Mouse (Mus musculus): ENCODE measurements at regions not wholly inside any gene's neighbourhood (a gene's known extent, or its start where the extent isn't known, plus 50 kb on each side); places are given as distances from the start of the nearest gene placed in this dataset.
A peak's percentile ranks its signal among the peaks of the same experiment; 100 is the strongest.

GRCm38 (mm10) chr5:119944371-119944770 lies 111.9 kb downstream of the Tbx5 start:
- DNase-seq (ENCODE audit: low read depth, low spot score): no peak

GRCm38 (mm10) chr5:119948399-119948798 lies 115.9 kb downstream of the Tbx5 start:
- no peak for DNase-seq (ENCODE audit: low read depth, low spot score)

- no peak for DNase-seq (ENCODE audit: low read depth, low spot score)
Measured at GRCm38 (mm10) chr5:119952085-119952484, 119.6 kb downstream of the Tbx5 start.

DNA sequence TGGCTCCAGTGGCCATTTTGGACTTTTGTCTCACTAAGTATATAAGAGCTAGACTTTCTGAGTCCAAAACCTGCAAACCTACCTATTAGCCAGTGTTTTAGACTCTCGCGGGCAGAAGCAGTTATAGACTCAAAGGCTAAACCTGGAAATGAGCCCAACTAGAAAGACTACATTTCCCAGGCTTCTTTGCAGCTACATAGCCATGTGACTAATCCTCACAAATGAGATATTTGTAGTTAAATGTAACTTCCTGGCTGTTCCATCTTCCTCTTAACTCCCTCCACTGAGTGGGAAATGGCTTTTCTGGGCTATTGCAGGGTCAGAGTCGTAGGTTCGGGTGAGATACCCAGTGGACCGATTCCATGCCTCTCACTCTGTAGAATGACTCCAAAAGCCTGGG lies 120.7 kb downstream of the Tbx5 start:
- DNase-seq (ENCODE audit: low read depth, low spot score): no peak

GRCm38 (mm10) chr5:119953811-119954566 lies 121.5 kb downstream of the Tbx5 start:
- DNase-seq (ENCODE audit: low read depth, low spot score): no peak

DNA sequence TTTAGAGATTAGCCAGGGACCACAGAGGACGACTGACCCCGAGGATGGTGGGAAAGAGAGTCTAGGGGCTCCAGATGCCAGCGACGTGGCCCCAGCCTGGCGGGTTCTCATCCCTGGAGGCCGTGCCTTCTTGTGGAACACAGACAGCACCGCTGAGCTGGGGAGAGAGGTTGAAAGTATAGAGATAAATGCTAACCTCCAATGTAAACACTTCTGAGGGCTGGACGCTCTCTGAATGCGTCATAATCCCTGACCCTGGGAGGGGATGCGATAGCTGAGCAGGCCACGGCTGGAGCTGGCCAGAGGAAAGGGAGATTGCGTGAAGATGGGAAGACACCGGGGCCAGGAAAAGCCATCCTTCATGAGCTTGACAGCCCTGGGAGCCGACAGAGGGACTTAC lies 126.5 kb downstream of the Tbx5 start:
- no peak for DNase-seq (ENCODE audit: low read depth, low spot score)

GRCm38 (mm10) chr5:119964751-119965150 lies 132.3 kb downstream of the Tbx5 start:
- no peak for DNase-seq (ENCODE audit: low read depth, low spot score)

GRCm38 (mm10) chr5:119971286-119971685 lies 138.8 kb downstream of the Tbx5 start:
- DNase-seq (ENCODE audit: low read depth, low spot score): peak; percentile 15

- DNase-seq (ENCODE audit: low read depth, low spot score): no peak
Measured at GRCm38 (mm10) chr5:119972802-119973437, 140.5 kb downstream of the Tbx5 start.

GRCm38 (mm10) chr5:119978096-119978715 lies 138.1 kb upstream of the Rbm19 start:
- DNase-seq (ENCODE audit: low read depth, low spot score): no peak

GRCm38 (mm10) chr5:119981111-119981807 lies 135.0 kb upstream of the Rbm19 start:
- DNase-seq (ENCODE audit: low read depth, low spot score): no peak

DNA sequence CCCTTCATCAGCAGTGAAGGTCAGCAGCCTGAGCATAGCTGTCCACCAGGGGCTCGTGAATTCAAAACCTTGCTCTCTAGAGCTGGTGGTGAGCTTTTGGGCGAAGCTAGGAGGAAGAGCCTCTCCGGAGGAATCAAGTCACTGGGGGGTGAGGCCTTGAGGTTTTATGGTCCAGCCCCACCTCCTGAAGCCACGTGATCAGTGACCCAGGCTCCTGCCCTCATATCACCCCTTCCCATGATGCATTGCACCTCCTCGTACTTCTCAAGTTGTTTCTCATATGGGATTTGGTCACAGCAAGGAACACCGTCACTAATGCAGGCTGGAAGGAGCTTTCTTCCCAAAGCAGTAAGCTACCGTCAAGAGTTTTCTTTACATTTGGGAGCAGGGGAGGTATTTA lies 132.1 kb upstream of the Rbm19 start:
- DNase-seq (ENCODE audit: low read depth, low spot score): no peak

- no peak for DNase-seq (ENCODE audit: low read depth, low spot score)
Measured at GRCm38 (mm10) chr5:119992130-119992529, 124.1 kb upstream of the Rbm19 start.

DNA sequence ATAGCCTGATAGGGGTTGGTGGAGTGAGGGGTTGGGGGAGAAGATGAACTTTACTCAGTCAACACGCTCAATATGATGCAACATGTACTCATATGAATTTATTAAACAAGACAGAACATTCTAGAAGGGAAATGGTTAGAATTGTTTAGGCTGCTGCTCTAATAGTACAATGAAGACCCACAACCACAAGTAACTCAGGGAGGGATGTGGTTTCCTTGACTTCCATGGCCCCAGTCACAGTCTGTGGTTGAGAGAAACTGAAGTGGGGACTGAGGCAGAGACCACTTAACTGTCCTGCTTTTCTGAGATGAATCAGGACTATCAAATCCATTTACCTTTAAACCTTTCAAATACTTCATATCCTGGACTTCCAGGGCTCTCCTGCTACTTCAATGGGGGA lies 120.5 kb upstream of the Rbm19 start:
- DNase-seq (ENCODE audit: low read depth, low spot score): no peak

DNA sequence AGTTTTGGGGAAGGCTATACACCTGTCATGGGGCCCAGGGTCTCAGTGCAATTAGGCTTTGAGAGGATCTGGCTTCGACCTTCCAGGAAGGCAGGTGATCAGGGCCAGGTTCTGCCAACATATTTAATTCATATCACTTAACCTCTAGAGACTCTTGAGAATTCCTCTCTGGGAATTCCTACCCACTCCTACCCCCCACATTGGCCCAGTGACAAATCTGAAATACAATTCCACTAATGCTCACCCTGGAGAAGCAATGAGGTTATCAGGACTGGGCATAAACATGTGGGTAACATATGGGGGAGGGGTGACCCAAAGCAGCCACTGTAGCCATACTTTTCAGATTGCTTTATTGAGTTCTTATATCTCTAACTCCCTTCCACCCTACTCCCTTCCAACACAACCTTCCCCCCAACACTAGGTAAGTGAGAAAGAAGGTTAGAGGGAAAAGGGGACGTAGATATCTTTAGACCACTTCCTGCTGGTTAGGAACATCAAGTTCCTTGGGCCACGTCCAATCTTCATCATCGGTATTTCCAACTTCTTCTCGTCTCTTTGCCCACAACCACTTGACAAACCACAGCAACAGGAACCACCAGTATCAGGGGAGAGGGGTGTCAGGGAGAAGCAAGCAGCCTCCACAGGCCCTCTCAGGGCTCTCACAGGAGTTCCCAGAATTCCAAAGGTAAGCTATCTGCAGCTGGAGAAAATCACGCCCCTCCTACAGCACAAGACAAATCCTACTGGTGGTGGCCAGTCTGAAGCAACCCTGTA lies 110.4 kb upstream of the Rbm19 start:
- no peak for DNase-seq (ENCODE audit: low read depth, low spot score)

DNA sequence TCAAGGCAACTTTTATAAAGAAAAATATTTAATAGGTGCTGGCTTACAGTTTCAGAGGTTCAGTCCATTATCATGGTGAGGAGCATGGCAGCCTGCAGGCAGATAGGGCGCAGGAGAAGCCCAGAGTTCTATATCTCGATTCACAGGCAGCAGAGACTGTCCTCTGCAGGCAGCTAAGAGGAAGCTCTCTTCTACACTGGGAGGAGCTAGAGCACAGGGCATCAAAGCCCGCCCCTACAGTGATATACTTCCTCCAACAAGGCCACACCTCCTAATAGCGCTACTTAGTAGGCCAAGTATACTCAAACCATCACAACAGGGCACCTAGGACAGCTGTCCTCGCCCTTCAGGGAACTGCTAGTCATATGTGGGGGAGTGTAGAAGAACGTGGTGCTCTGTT lies 108.5 kb upstream of the Rbm19 start:
- DNase-seq (ENCODE audit: low read depth, low spot score): no peak

GRCm38 (mm10) chr5:120008306-120008705 lies 108.0 kb upstream of the Rbm19 start:
- no peak for DNase-seq (ENCODE audit: low read depth, low spot score)

DNA sequence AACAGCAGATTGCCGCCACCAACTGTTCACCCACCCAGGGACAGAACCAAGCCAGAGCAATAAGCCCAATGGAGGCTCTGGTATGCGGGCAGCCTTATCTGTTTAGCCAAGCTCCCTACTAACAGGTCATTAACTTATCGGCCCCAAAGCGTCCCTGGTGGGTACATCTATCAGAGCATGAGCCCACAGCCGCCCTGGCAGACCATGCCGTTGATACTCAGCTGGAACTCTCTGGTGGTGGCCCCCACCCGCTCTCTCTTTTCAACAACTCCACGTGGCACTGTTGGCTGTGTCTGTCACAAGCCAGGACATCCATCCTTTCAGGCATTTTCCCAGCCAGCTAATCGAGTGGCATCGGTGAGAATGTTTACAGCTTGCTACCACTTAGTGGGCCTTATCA lies 100.8 kb upstream of the Rbm19 start:
- DNase-seq (ENCODE audit: low read depth, low spot score): no peak

DNA sequence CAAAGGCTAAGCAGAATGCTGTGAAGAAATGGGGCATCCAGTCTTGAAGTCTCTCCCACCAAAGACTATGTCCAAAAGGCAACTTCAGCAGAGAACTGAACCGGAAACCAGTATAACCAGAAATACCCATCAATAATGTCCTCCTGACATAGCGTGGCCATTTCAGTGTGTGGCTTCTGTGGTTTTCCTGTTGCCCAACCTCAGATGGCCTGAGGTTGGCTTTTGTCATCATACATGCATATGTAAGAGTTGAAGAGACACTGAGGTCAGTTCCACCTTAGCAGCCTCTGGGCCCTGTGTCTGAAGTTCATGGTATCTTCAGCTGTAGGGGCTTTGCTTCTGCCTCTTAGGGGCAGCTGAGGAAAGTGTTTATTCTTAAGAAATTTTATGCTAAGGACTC lies 98.1 kb upstream of the Rbm19 start:
- no peak for DNase-seq (ENCODE audit: low read depth, low spot score)

- no peak for DNase-seq (ENCODE audit: low read depth, low spot score)
Measured at GRCm38 (mm10) chr5:120020748-120021147, 95.5 kb upstream of the Rbm19 start.

DNA sequence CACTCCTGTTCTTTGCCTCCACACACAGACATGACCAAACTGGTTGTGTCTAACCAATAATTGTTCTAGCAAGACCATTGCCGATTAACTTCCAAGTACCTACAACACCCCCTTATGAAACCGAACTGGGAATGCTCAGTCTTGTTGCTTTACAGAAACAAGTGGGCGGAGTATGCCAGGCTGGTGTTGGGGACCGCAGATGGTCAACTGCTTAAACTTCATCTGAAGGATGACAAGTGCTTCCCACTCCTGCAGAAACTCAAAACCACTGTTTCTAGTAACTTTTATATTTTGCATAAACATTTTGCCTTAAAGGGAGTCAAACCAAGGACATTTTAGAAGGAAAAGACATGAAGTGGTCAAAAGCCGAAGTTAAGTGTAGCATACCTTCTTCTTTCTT lies 94.0 kb upstream of the Rbm19 start:
- no peak for DNase-seq (ENCODE audit: low read depth, low spot score)

DNA sequence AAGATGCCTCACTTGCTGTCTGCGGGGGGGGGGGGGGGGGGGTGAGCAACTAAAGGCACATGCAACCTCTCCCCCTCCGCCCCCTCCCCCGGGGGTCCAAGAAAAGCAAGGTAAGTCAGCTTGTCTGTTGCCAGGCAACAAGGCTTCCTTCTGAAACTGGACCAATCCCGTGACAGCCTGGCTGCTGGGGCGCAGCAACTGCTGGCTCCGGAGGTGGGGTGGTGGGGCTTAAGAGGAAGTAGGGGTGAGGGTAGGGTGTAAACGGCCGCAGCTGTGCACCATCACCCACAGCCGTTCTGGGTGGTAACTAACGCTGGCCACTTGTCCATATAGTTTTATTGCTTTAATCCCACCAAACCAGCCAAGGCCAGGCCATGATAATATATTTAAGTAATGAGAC lies 92.2 kb upstream of the Rbm19 start:
- DNase-seq (ENCODE audit: low read depth, low spot score): no peak
